Mouse (Mus musculus) olfactory bulb, adult 2 months (tissue): ENCODE measurements at regions not wholly inside any gene's neighbourhood (a gene's known extent, or its start where the extent isn't known, plus 50 kb on each side); places are given as distances from the start of the nearest gene placed in this dataset.

ENCODE experiments used
- H3K27ac ChIP-seq: fragments of 200-500 bp; 2 replicates; pipeline ENCODE4 v1.5.1; 2012; ENCODE audit warnings: low read depth, low read length; ENCODE audit not compliant: insufficient read depth
- H3K4me1 ChIP-seq: fragments of 200-500 bp; 2 replicates; pipeline ENCODE4 v1.6.1; 2012; ENCODE audit warnings: low read length; ENCODE audit not compliant: control insufficient read depth, insufficient read depth
- H3K4me3 ChIP-seq: fragments of 200-500 bp; 2 replicates; pipeline ENCODE4 v1.5.1; 2012; ENCODE audit warnings: mild to moderate bottlenecking, low read depth, low read length, moderate library complexity; ENCODE audit not compliant: insufficient read depth
- CTCF ChIP-seq: fragments of 200-500 bp; IDR thresholded peaks from 2 replicates; pipeline ENCODE4 v1.5.1; 2012; ENCODE audit warnings: low read depth, mild to moderate bottlenecking, low read length, moderate library complexity; ENCODE audit not compliant: insufficient read depth
- POLR2A ChIP-seq: fragments of 200-500 bp; IDR thresholded peaks from 2 replicates; pipeline ENCODE4 v1.6.1; 2012; ENCODE audit warnings: mild to moderate bottlenecking, low read depth, low read length, moderate library complexity; ENCODE audit not compliant: insufficient read depth
- WGBS: fragments of 180-500 bp; shearing (Covaris S2); methylation state at CpG from one replicate; pipeline ENCODE4 v1.1.7; 2018; 5-methylcytosine and 5-hydroxymethylcytosine counted together

GRCm38 (mm10) chr15:62091144-62091543 lies 1168.3 kb upstream of the A1bg start:
- Histone ChIP-seq H3K27ac (no peak overlapping the region), H3K4me1 (peaks cover 7% of the 10 kb centered on the region), H3K4me3 (no peak overlapping the region)
- TF ChIP-seq CTCF (no peak), POLR2A (no peak)
- WGBS: 95% methylated on average over 5 of the region's 5 CpGs

- 99% methylated on average over 4 of the region's 4 CpGs for WGBS
- TF ChIP-seq CTCF (no peak), POLR2A (no peak)
- H3K4me1 ChIP-seq: peaks cover 7% of the 10 kb centered on the region
- no peak overlapping the region for H3K4me3 ChIP-seq
- no peak overlapping the region for H3K27ac ChIP-seq
These were observed 1165.5 kb upstream of the A1bg start for GRCm38 (mm10) chr15:62088341-62088740.

- TF ChIP-seq CTCF (no peak), POLR2A (no peak)
- 81% methylated on average over 6 of the region's 6 CpGs for WGBS
- Histone ChIP-seq H3K4me1 (peaks cover 4% of the 10 kb centered on the region), H3K27ac (no peak overlapping the region), H3K4me3 (no peak overlapping the region)
These were observed 1164.9 kb upstream of the A1bg start for GRCm38 (mm10) chr15:62087755-62088154.

DNA sequence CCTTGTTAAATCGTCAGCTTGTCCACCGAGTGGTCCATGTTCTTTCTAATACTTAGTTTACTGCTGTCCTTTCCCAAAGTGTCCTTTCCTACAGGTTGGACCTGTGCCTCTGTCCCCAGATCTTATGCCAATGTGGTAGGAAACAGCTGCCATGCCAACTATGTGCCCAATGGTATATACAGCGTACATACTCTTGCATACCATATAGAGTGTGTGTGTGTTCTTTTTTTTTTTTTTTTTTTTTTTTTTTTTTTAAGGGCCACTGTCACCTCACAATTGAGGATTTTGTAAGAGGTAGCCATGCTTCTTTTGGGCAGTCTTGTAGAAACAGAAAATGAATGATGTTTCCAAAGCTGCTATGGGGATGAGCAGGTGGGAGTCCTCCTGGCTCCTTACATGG lies 1163.2 kb upstream of the A1bg start:
- no peak for TF ChIP-seq POLR2A
- TF ChIP-seq CTCF: no peak
- no peak overlapping the region for H3K4me3 ChIP-seq
- WGBS: 82% methylated on average over 3 of the region's 3 CpGs
- no peak overlapping the region for H3K27ac ChIP-seq
- H3K4me1 ChIP-seq: no peaks in the 10 kb centered on the region

DNA sequence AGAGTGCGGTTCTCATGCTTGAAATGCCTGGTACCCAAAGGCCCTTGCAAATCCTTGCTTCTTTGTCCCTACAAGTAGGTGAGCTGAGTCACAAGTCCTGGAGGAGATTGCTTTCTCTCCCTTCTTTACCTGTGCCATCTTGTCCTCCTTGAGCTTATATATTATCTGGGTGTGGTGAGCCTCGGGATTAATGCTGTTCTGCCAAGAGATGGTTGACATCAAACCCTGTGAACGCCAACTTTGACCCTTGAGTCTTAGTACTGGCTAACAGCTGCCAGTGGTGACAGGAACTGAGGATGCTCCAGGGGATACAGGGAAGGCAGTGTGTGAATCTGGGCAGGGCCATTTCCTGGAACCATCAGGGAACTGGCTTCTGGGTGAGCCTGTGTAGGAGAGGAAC lies 1160.5 kb upstream of the A1bg start:
- 96% methylated on average over 3 of the region's 3 CpGs for WGBS
- H3K27ac ChIP-seq: no peak overlapping the region
- H3K4me3 ChIP-seq: no peak overlapping the region
- no peak for TF ChIP-seq CTCF
- TF ChIP-seq POLR2A: no peak
- H3K4me1 ChIP-seq: peaks cover 11% of the 10 kb centered on the region

GRCm38 (mm10) chr15:62082539-62082938 lies 1159.7 kb upstream of the A1bg start:
- Histone ChIP-seq H3K27ac (no peak overlapping the region), H3K4me1 (peaks cover 11% of the 10 kb centered on the region), H3K4me3 (no peak overlapping the region)
- TF ChIP-seq POLR2A (no peak), CTCF (no peak)
- WGBS: 96% methylated on average over 2 of the region's 2 CpGs

GRCm38 (mm10) chr15:62079155-62080109 lies 1156.6 kb upstream of the A1bg start:
- no peak for TF ChIP-seq CTCF
- TF ChIP-seq POLR2A: no peak
- Histone ChIP-seq H3K27ac (0 out of 2 replicates have a peak overlapping the region, but pooled peaks have one; percentile 39), H3K4me1 (peaks cover 14% of the 10 kb centered on the region), H3K4me3 (no peak overlapping the region)
- WGBS: 34% methylated on average over 9 of the region's 9 CpGs

DNA sequence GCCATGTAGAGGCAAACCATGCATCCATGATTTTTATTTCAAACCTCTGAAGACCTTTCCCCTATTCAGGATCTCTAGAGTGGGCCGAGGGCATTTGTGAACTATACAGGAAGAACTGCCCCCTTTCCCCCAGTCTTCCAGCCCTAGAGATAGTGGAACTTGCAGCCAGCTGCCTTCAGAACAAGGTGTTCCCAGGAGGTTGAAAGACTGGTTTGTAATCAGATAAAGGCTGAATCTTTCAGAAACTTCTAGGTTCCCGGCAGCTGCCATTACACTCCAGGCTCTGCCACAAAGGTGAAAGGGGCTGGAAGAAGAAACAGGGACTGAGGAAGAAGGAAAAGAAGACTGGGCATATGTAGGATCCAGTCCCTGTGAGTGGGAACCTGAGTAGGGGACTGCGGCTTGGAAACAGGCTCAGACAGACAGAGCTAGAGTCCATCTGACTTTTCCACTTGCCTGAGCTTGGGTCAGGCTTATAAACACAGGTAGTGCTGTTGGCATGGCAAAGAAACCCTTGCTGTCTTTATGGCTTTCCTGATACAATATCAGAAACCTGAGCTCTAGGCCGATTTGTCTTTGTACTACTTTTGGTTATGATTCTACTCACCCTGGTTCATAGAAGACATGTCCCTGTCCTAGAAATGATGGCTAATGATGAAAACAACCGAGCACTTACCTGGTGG lies 1153.9 kb upstream of the A1bg start:
- TF ChIP-seq CTCF (no peak), POLR2A (no peak)
- no peak overlapping the region for H3K27ac ChIP-seq
- H3K4me1 ChIP-seq: peaks cover 14% of the 10 kb centered on the region
- WGBS: 96% methylated on average over 5 of the region's 5 CpGs
- no peak overlapping the region for H3K4me3 ChIP-seq

DNA sequence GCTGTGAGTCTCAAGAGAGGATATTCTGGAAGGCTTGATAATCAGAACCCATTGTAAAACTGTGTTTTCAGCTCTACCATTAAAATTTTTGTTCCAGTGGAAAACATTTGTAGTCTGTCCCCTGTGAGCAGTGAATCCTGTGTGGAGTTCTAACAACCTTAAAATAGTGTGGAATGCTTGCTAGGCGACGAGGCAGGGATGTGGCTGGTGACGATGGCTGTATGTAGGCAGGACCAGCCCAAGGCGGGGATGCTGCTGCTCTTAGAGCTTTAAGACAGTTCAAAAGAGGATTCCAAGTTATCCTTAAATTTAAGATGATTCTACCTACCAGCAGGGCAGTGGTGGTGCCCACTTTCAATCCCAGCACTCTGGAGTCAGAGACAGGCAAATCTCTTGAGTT lies 1151.9 kb upstream of the A1bg start:
- H3K4me1 ChIP-seq: peaks cover 13% of the 10 kb centered on the region
- 69% methylated on average over 4 of the region's 4 CpGs for WGBS
- H3K4me3 ChIP-seq: no peak overlapping the region
- no peak for TF ChIP-seq CTCF
- no peak for TF ChIP-seq POLR2A
- H3K27ac ChIP-seq: no peak overlapping the region
